Mouse (Mus musculus) embryonic fibroblast, embryonic 13.5 days (primary cell): ENCODE measurements around the gene Itpr2.

Source experiments
- CTCF ChIP-seq: IDR thresholded peaks from 2 replicates; pipeline ENCODE4 v1.5.1; 2011; ENCODE audit warnings: mild to moderate bottlenecking, control low read depth, low read length, moderate library complexity, borderline replicate concordance; ENCODE audit not compliant: insufficient read depth
- POLR2A ChIP-seq: IDR thresholded peaks from 2 replicates; pipeline ENCODE4 v1.6.1; 2011; ENCODE audit warnings: low read depth, mild to moderate bottlenecking, control low read depth, low read length, moderate library complexity

- TF ChIP-seq POLR2A (no peak), CTCF (no peak)
These were observed 11.9 kb upstream of the Itpr2 start for GRCm38 (mm10) chr6:146513899-146514298.
